Mouse (Mus musculus): ENCODE data around the gene D430041D05Rik. TPM values are rescaled to one million over a fixed set of nuclear protein-coding genes. Genes with fewer than 3 reads are reported as not detected.

The D430041D05Rik gene
- polyA plus RNA-seq, 1 experiment from 2014 or later, result 1.2 TPM

DNA sequence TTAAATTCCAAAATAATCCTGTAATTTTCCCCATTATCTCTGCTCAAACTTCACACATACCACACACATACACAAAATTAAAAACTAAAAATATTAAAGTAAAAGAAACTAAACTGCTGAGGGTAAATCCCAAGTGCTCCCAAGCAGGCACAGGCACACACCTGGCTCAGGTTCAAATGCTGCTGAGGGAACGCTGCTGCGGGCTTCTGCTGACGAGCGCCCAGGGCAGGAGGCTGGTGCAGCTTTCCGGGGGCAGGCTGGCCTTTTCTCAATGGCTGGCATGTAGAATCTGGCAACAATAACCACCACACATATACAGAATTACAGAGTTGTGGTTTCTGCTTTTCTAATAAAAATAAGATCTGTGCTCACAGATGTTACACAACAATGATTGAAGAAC is 19.8 kb upstream of the D430041D05Rik start:
- Histone ChIP-seq H3K9ac (no peak overlapping the region), H3K27ac (no peak overlapping the region), H3K4me1 (no peaks in the 10 kb centered on the region), H3K4me3 (no peak overlapping the region), H3K9me3 (no peaks in the 10 kb centered on the region), H3K27me3 (no peaks in the 10 kb centered on the region), H3K4me2 (replicated peaks) (no peak overlapping the region), H3K36me3 (peaks cover 44% of the 10 kb centered on the region)
- ATAC-seq (ENCODE audit: insufficient number of reproducible peaks, insufficient read depth, low FRiP score, low TSS enrichment), result no peak
- 84% methylated on average over 5 of the region's 5 CpGs for WGBS

- no peaks in the 10 kb centered on the region for H3K27me3 ChIP-seq
- H3K4me3 ChIP-seq, result no peak overlapping the region
- no peaks in the 10 kb centered on the region for H3K9me3 ChIP-seq
- no peak overlapping the region for H3K27ac ChIP-seq
- H3K4me1 ChIP-seq, result no peaks in the 10 kb centered on the region
- WGBS, result 85% methylated on average over 3 of the region's 3 CpGs
- ATAC-seq (ENCODE audit: insufficient number of reproducible peaks, insufficient read depth, low FRiP score, low TSS enrichment), result no peak
- peaks cover 13% of the 10 kb centered on the region for H3K36me3 ChIP-seq
- H3K4me2 ChIP-seq (replicated peaks), result no peak overlapping the region
- no peak overlapping the region for H3K9ac ChIP-seq
Measured at GRCm38 (mm10) chr2:104426112-104426511, 15.3 kb upstream of the D430041D05Rik start.

DNA sequence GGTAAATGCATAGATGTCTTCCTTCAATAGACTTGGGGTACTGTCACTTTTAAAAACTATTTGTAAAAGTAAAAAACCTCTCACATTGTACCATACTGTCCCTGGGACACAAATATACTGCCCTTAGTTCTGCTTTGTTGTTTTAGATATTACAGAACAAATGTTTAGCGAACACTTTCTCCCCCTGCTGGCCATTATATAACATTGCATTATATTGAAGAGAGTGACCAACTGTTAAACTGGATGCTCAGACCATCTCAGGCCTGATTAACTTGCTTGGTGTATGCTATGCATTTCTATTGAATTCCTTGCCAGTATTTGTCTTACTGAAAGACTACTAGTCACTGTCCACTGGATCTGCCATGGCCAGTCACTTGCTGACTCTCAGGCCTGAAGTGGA is 11.4 kb upstream of the D430041D05Rik start:
- ATAC-seq (ENCODE audit: insufficient number of reproducible peaks, insufficient read depth, low FRiP score, low TSS enrichment), result no peak
- Histone ChIP-seq H3K27me3 (no peaks in the 10 kb centered on the region), H3K4me1 (no peaks in the 10 kb centered on the region), H3K4me2 (replicated peaks) (no peak overlapping the region), H3K9me3 (no peaks in the 10 kb centered on the region), H3K27ac (no peak overlapping the region), H3K4me3 (no peak overlapping the region), H3K36me3 (no peaks in the 10 kb centered on the region), H3K9ac (no peak overlapping the region)
- 7% methylated on average over 1 of the region's 1 CpGs for WGBS

GRCm38 (mm10) chr2:104420805-104421204 is 10.0 kb upstream of the D430041D05Rik start:
- Histone ChIP-seq H3K36me3 (no peaks in the 10 kb centered on the region), H3K27me3 (no peaks in the 10 kb centered on the region), H3K27ac (no peak overlapping the region), H3K4me3 (no peak overlapping the region), H3K4me2 (replicated peaks) (no peak overlapping the region), H3K9me3 (no peaks in the 10 kb centered on the region), H3K9ac (no peak overlapping the region), H3K4me1 (no peaks in the 10 kb centered on the region)
- 81% methylated on average over 4 of the region's 4 CpGs for WGBS
- no peak for ATAC-seq (ENCODE audit: insufficient number of reproducible peaks, insufficient read depth, low FRiP score, low TSS enrichment)

GRCm38 (mm10) chr2:104419999-104420398 is 9.2 kb upstream of the D430041D05Rik start:
- H3K36me3 ChIP-seq, result no peaks in the 10 kb centered on the region
- WGBS, result 82% methylated on average over 1 of the region's 1 CpGs
- H3K4me3 ChIP-seq, result no peak overlapping the region
- no peaks in the 10 kb centered on the region for H3K9me3 ChIP-seq
- H3K4me1 ChIP-seq, result no peaks in the 10 kb centered on the region
- H3K9ac ChIP-seq, result no peak overlapping the region
- no peak overlapping the region for H3K4me2 ChIP-seq (replicated peaks)
- no peak overlapping the region for H3K27ac ChIP-seq
- H3K27me3 ChIP-seq, result no peaks in the 10 kb centered on the region
- ATAC-seq (ENCODE audit: insufficient number of reproducible peaks, insufficient read depth, low FRiP score, low TSS enrichment), result no peak

GRCm38 (mm10) chr2:104419411-104419810 is 8.6 kb upstream of the D430041D05Rik start:
- Histone ChIP-seq H3K4me2 (replicated peaks) (no peak overlapping the region), H3K9ac (no peak overlapping the region), H3K27ac (no peak overlapping the region), H3K36me3 (no peaks in the 10 kb centered on the region), H3K9me3 (no peaks in the 10 kb centered on the region), H3K4me3 (no peak overlapping the region), H3K27me3 (no peaks in the 10 kb centered on the region), H3K4me1 (no peaks in the 10 kb centered on the region)
- 86% methylated on average over 2 of the region's 2 CpGs for WGBS
- ATAC-seq (ENCODE audit: insufficient number of reproducible peaks, insufficient read depth, low FRiP score, low TSS enrichment), result no peak

GRCm38 (mm10) chr2:104413011-104413410 is 2.2 kb upstream of the D430041D05Rik start:
- WGBS, result 83% methylated on average over 3 of the region's 3 CpGs

GRCm38 (mm10) chr2:104412496-104412895 is 1.7 kb upstream of the D430041D05Rik start:
- Histone ChIP-seq H3K4me3 (no peak overlapping the region), H3K9ac (no peak overlapping the region), H3K36me3 (no peaks in the 10 kb centered on the region), H3K27ac (no peak overlapping the region), H3K9me3 (no peaks in the 10 kb centered on the region), H3K27me3 (peaks cover 55% of the 10 kb centered on the region), H3K4me2 (replicated peaks) (no peak overlapping the region), H3K4me1 (0 out of 2 replicates have a peak, but pooled peaks cover 8% of the 10 kb centered on the region)
- 29% methylated on average over 4 of the region's 4 CpGs for WGBS
- no peak for ATAC-seq (ENCODE audit: insufficient number of reproducible peaks, insufficient read depth, low FRiP score, low TSS enrichment)

More at GRCm38 (mm10) chr2:104413011-104413410, 2.2 kb upstream of the D430041D05Rik start:
- H3K27me3 ChIP-seq, result peaks cover 50% of the 10 kb centered on the region
- no peak overlapping the region for H3K9ac ChIP-seq
- H3K27ac ChIP-seq, result no peak overlapping the region
- no peaks in the 10 kb centered on the region for H3K9me3 ChIP-seq
- ATAC-seq (ENCODE audit: insufficient number of reproducible peaks, insufficient read depth, low FRiP score, low TSS enrichment), result no peak
- no peak overlapping the region for H3K4me3 ChIP-seq
- H3K4me2 ChIP-seq (replicated peaks), result no peak overlapping the region
- 0 out of 2 replicates have a peak, but pooled peaks cover 8% of the 10 kb centered on the region for H3K4me1 ChIP-seq
- no peaks in the 10 kb centered on the region for H3K36me3 ChIP-seq

- Histone ChIP-seq H3K27me3 (peaks cover 61% of the 10 kb centered on the region), H3K9ac (no peak overlapping the region), H3K36me3 (no peaks in the 10 kb centered on the region), H3K4me3 (no peak overlapping the region), H3K9me3 (no peaks in the 10 kb centered on the region), H3K4me2 (replicated peaks) (no peak overlapping the region), H3K4me1 (0 out of 2 replicates have a peak, but pooled peaks cover 8% of the 10 kb centered on the region), H3K27ac (no peak overlapping the region)
- no peak for ATAC-seq (ENCODE audit: insufficient number of reproducible peaks, insufficient read depth, low FRiP score, low TSS enrichment)
- WGBS, result 92% methylated on average over 7 of the region's 7 CpGs
Measured at GRCm38 (mm10) chr2:104411806-104412205, 993 bp upstream of the D430041D05Rik start.

- 0 out of 2 replicates have a peak, but pooled peaks cover 8% of the 10 kb centered on the region for H3K4me1 ChIP-seq
- peak overlapping the region; percentile 95 for H3K4me2 ChIP-seq (replicated peaks)
- 1% methylated on average over 105 of the region's 111 CpGs for WGBS
- ATAC-seq (ENCODE audit: insufficient number of reproducible peaks, insufficient read depth, low FRiP score, low TSS enrichment), result peak; percentile 69
- H3K27me3 ChIP-seq, result peaks cover 63% of the 10 kb centered on the region
- H3K9ac ChIP-seq, result peak overlapping the region; percentile 51
- no peak overlapping the region for H3K27ac ChIP-seq
- no peaks in the 10 kb centered on the region for H3K9me3 ChIP-seq
- H3K36me3 ChIP-seq, result no peaks in the 10 kb centered on the region
- H3K4me3 ChIP-seq, result peak overlapping the region; percentile 61
Measured at GRCm38 (mm10) chr2:104409851-104410821, 677 bp downstream of the D430041D05Rik start.

DNA sequence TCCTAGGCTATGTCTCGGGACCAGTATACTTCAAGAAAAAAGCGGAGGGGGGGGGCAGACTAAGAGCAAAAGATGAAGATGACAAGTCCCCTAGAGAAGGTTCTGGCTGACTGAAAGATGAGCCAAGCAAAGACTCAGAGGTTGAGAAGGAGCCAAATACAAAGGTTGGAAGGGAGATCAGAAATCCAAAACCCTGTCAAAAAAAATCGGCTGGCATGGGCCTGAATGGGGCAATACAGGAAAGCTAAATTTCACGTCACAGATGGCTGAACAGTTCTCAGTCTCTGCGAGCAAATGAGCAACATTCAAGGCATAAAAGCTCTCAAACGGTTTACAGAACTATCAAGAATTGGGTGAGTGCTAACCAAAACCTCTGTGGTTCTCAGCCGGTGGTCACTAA is 2.5 kb downstream of the D430041D05Rik start:
- Histone ChIP-seq H3K27me3 (peaks cover 62% of the 10 kb centered on the region), H3K4me3 (no peak overlapping the region), H3K4me1 (0 out of 2 replicates have a peak, but pooled peaks cover 8% of the 10 kb centered on the region), H3K9me3 (no peaks in the 10 kb centered on the region), H3K27ac (no peak overlapping the region), H3K9ac (no peak overlapping the region), H3K36me3 (no peaks in the 10 kb centered on the region), H3K4me2 (replicated peaks) (no peak overlapping the region)
- 71% methylated on average over 7 of the region's 7 CpGs for whole genome bisulfite sequencing
- no peak for ATAC-seq (ENCODE audit: insufficient number of reproducible peaks, insufficient read depth, low FRiP score, low TSS enrichment)

DNA sequence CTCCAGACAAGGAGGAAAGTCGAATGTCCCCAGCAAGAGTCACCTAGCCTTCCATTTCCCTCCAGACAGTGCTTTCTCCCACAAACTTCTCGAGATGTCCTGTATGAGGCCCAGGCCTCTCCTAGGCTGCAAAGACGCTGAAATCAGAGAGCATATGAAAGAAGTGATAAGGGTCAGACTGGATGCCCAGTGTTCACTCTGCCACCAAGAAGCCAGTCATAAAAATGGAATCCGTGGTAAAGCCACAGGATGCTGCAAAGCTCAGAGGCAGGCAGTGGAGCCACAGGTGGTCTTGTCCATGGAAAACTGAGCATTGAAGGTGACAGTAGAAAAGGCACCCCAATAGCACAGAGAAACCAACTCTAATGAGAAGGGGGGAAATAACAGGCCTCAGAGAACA is 2.9 kb downstream of the D430041D05Rik start:
- peaks cover 58% of the 10 kb centered on the region for H3K27me3 ChIP-seq
- ATAC-seq (ENCODE audit: insufficient number of reproducible peaks, insufficient read depth, low FRiP score, low TSS enrichment), result no peak
- H3K4me2 ChIP-seq (replicated peaks), result no peak overlapping the region

More for the DNA sequence above, 2.9 kb downstream of the D430041D05Rik start:
- H3K9me3 ChIP-seq, result no peaks in the 10 kb centered on the region
- H3K27ac ChIP-seq, result no peak overlapping the region
- 74% methylated on average over 4 of the region's 4 CpGs for WGBS
- no peaks in the 10 kb centered on the region for H3K36me3 ChIP-seq
- H3K9ac ChIP-seq, result no peak overlapping the region
- 0 out of 2 replicates have a peak, but pooled peaks cover 8% of the 10 kb centered on the region for H3K4me1 ChIP-seq
- H3K4me3 ChIP-seq, result no peak overlapping the region
